Mouse (Mus musculus) forebrain, embryonic 15.5 days (tissue): ENCODE data around the gene Ocrl. TPM values are rescaled to one million over a fixed set of nuclear protein-coding genes. Genes with fewer than 3 reads are reported as not detected.

Source experiments
- ATAC-seq: fragments of 200-750 bp; cut with Nextera tagmentation; replicated peaks from 2 replicates; pipeline ENCODE4 v1.8.0; 2017; ENCODE audit warnings: mild to moderate bottlenecking, moderate TSS enrichment, moderate library complexity
- H3K27ac ChIP-seq: fragments of 300-500 bp; sonication (generic); replicated peaks from 2 replicates; pipeline ENCODE4 v1.5.1; 2015; ENCODE audit warnings: mild to moderate bottlenecking, inconsistent platforms
- H3K27me3 ChIP-seq: fragments of 300-500 bp; sonication (generic); 2 replicates; pipeline ENCODE4 v1.6.1; 2015; ENCODE audit warnings: inconsistent platforms
- H3K36me3 ChIP-seq: fragments of 300-500 bp; sonication (generic); 2 replicates; pipeline ENCODE4 v1.6.1; 2015; ENCODE audit warnings: mild to moderate bottlenecking, inconsistent platforms
- H3K4me1 ChIP-seq: fragments of 300-500 bp; sonication (generic); 2 replicates; pipeline ENCODE4 v1.6.1; 2015; ENCODE audit warnings: inconsistent platforms
- H3K4me2 ChIP-seq: fragments of 300-500 bp; sonication (generic); replicated peaks from 2 replicates; pipeline ENCODE4 v1.6.1; 2015; ENCODE audit warnings: mild to moderate bottlenecking, inconsistent platforms
- H3K4me3 ChIP-seq: fragments of 300-500 bp; sonication (generic); 2 replicates; pipeline ENCODE4 v1.5.1; 2015; ENCODE audit warnings: mild to moderate bottlenecking, inconsistent platforms
- H3K9ac ChIP-seq: fragments of 300-500 bp; sonication (generic); replicated peaks from 2 replicates; pipeline ENCODE4 v1.6.1; 2015; ENCODE audit warnings: mild to moderate bottlenecking, inconsistent platforms
- H3K9me3 ChIP-seq: fragments of 300-500 bp; sonication (generic); 2 replicates; pipeline ENCODE4 v1.6.1; 2016; ENCODE audit warnings: inconsistent platforms
- WGBS: fragments of 180-500 bp; shearing (Covaris S2); methylation state at CpG from one replicate; pipeline ENCODE4 v1.1.7; 2015; ENCODE audit warnings: mixed read lengths; 5-methylcytosine and 5-hydroxymethylcytosine counted together
- polyA plus RNA-seq: library from polyadenylated mRNA; unstranded; fragments of >200 nt; fragmentation: Nextera tagmentation; extraction: Ambion mirVana; gene quantifications from 2 replicates; pipeline ENCODE4 v1.2.1, GENCODE M21; 2015

Gene Ocrl
- polyA plus RNA-seq, 1 experiment from 2014 or later: 24.6 TPM

GRCm38 (mm10) chrX:47927981-47928380 lies 15.8 kb downstream of the Ocrl start:
- no peak overlapping the region for H3K9ac ChIP-seq
- no peak for ATAC-seq
- H3K4me3 ChIP-seq: no peak overlapping the region
- no peak overlapping the region for H3K4me2 ChIP-seq
- H3K27ac ChIP-seq: no peak overlapping the region
- no peaks in the 10 kb centered on the region for H3K27me3 ChIP-seq
- H3K4me1 ChIP-seq: no peaks in the 10 kb centered on the region
- peaks cover 8% of the 10 kb centered on the region; the same call in 1 of the 2 replicates for H3K36me3 ChIP-seq
- WGBS: 61% methylated on average over 3 of the region's 3 CpGs
- H3K9me3 ChIP-seq: no peaks in the 10 kb centered on the region

- no peak for ATAC-seq
- WGBS: 92% methylated on average over 3 of the region's 3 CpGs
Observed at GRCm38 (mm10) chrX:47930449-47930848, 18.3 kb downstream of the Ocrl start.

GRCm38 (mm10) chrX:47934352-47934751 lies 22.2 kb downstream of the Ocrl start:
- peaks cover 8% of the 10 kb centered on the region; the same call in 1 of the 2 replicates for H3K36me3 ChIP-seq
- H3K4me2 ChIP-seq: no peak overlapping the region
- H3K9ac ChIP-seq: no peak overlapping the region
- WGBS: 80% methylated on average over 11 of the region's 11 CpGs
- H3K27ac ChIP-seq: no peak overlapping the region
- H3K4me3 ChIP-seq: no peak overlapping the region
- H3K9me3 ChIP-seq: no peaks in the 10 kb centered on the region
- no peaks in the 10 kb centered on the region for H3K4me1 ChIP-seq
- ATAC-seq: no peak
- H3K27me3 ChIP-seq: no peaks in the 10 kb centered on the region

More at GRCm38 (mm10) chrX:47930449-47930848, 18.3 kb downstream of the Ocrl start:
- Histone ChIP-seq H3K4me2 (no peak overlapping the region), H3K36me3 (peaks cover 8% of the 10 kb centered on the region; the same call in 1 of the 2 replicates), H3K9ac (no peak overlapping the region), H3K27me3 (no peaks in the 10 kb centered on the region), H3K9me3 (no peaks in the 10 kb centered on the region), H3K4me1 (no peaks in the 10 kb centered on the region), H3K27ac (no peak overlapping the region), H3K4me3 (no peak overlapping the region)

GRCm38 (mm10) chrX:47936885-47937284 lies 24.7 kb downstream of the Ocrl start:
- WGBS: 37% methylated on average over 5 of the region's 5 CpGs
- Histone ChIP-seq H3K4me3 (no peak overlapping the region), H3K36me3 (peaks cover 6% of the 10 kb centered on the region; the same call in 1 of the 2 replicates), H3K27me3 (no peaks in the 10 kb centered on the region), H3K27ac (no peak overlapping the region), H3K4me1 (no peaks in the 10 kb centered on the region), H3K4me2 (no peak overlapping the region), H3K9me3 (no peaks in the 10 kb centered on the region), H3K9ac (no peak overlapping the region)
- no peak for ATAC-seq

GRCm38 (mm10) chrX:47937740-47938139 lies 25.6 kb downstream of the Ocrl start:
- 14% methylated on average over 2 of the region's 2 CpGs for WGBS
- H3K9ac ChIP-seq: no peak overlapping the region
- peak; percentile 58; the same call in 1 of the 2 replicates for ATAC-seq

GRCm38 (mm10) chrX:47949729-47950128 lies 37.5 kb downstream of the Ocrl start:
- H3K27me3 ChIP-seq: no peaks in the 10 kb centered on the region
- WGBS: 31% methylated on average over 3 of the region's 3 CpGs
- H3K27ac ChIP-seq: peak overlapping the region; percentile 37; the same call in 1 of the 2 replicates

More at GRCm38 (mm10) chrX:47937740-47938139, 25.6 kb downstream of the Ocrl start:
- H3K36me3 ChIP-seq: no peaks in the 10 kb centered on the region
- H3K9me3 ChIP-seq: no peaks in the 10 kb centered on the region
- no peaks in the 10 kb centered on the region for H3K27me3 ChIP-seq
- no peak overlapping the region for H3K4me3 ChIP-seq
- no peak overlapping the region for H3K4me2 ChIP-seq
- H3K27ac ChIP-seq: no peak overlapping the region
- H3K4me1 ChIP-seq: no peaks in the 10 kb centered on the region

GRCm38 (mm10) chrX:47962579-47962978 lies 50.4 kb downstream of the Ocrl start:
- Histone ChIP-seq H3K27me3 (no peaks in the 10 kb centered on the region), H3K4me3 (no peak overlapping the region), H3K9me3 (no peaks in the 10 kb centered on the region), H3K9ac (no peak overlapping the region), H3K4me1 (no peaks in the 10 kb centered on the region), H3K4me2 (no peak overlapping the region), H3K36me3 (no peaks in the 10 kb centered on the region; the same call in 1 of the 2 replicates), H3K27ac (no peak overlapping the region)
- 95% methylated on average over 3 of the region's 3 CpGs for WGBS
- ATAC-seq: no peak

More at GRCm38 (mm10) chrX:47949729-47950128, 37.5 kb downstream of the Ocrl start:
- H3K4me2 ChIP-seq: no peak overlapping the region
- H3K4me1 ChIP-seq: no peaks in the 10 kb centered on the region
- H3K4me3 ChIP-seq: no peak overlapping the region
- ATAC-seq: 0 out of 2 replicates have a peak, but pooled peaks have one; percentile 60
- H3K9me3 ChIP-seq: no peaks in the 10 kb centered on the region
- no peak overlapping the region for H3K9ac ChIP-seq
- peaks cover 5% of the 10 kb centered on the region; the same call in 1 of the 2 replicates for H3K36me3 ChIP-seq

- H3K4me2 ChIP-seq: no peak overlapping the region
- WGBS: 93% methylated on average over 4 of the region's 4 CpGs
- no peaks in the 10 kb centered on the region for H3K36me3 ChIP-seq
- H3K9me3 ChIP-seq: no peaks in the 10 kb centered on the region
- no peak overlapping the region for H3K4me3 ChIP-seq
- no peak overlapping the region for H3K27ac ChIP-seq
- H3K4me1 ChIP-seq: no peaks in the 10 kb centered on the region
- H3K27me3 ChIP-seq: no peaks in the 10 kb centered on the region
- no peak for ATAC-seq
- no peak overlapping the region for H3K9ac ChIP-seq
Observed at GRCm38 (mm10) chrX:47970371-47970770, 58.2 kb downstream of the Ocrl start.

- Histone ChIP-seq H3K27me3 (no peaks in the 10 kb centered on the region), H3K36me3 (no peaks in the 10 kb centered on the region), H3K4me3 (no peak overlapping the region), H3K4me2 (no peak overlapping the region), H3K4me1 (no peaks in the 10 kb centered on the region), H3K27ac (no peak overlapping the region), H3K9ac (no peak overlapping the region), H3K9me3 (no peaks in the 10 kb centered on the region)
- 92% methylated on average over 3 of the region's 3 CpGs for WGBS
- no peak for ATAC-seq
Observed at GRCm38 (mm10) chrX:47970864-47971263, 58.7 kb downstream of the Ocrl start.

- H3K9ac ChIP-seq: no peak overlapping the region
- H3K4me2 ChIP-seq: no peak overlapping the region
- H3K27me3 ChIP-seq: no peaks in the 10 kb centered on the region
- ATAC-seq: no peak
- H3K9me3 ChIP-seq: no peaks in the 10 kb centered on the region
- 64% methylated on average over 10 of the region's 10 CpGs for WGBS
- H3K36me3 ChIP-seq: no peaks in the 10 kb centered on the region
- H3K4me1 ChIP-seq: no peaks in the 10 kb centered on the region
- H3K27ac ChIP-seq: no peak overlapping the region
- no peak overlapping the region for H3K4me3 ChIP-seq
Observed at GRCm38 (mm10) chrX:47971366-47972128, 59.4 kb downstream of the Ocrl start.

- Histone ChIP-seq H3K4me2 (no peak overlapping the region), H3K36me3 (no peaks in the 10 kb centered on the region), H3K4me3 (no peak overlapping the region), H3K9me3 (no peaks in the 10 kb centered on the region), H3K4me1 (no peaks in the 10 kb centered on the region), H3K27ac (no peak overlapping the region), H3K9ac (no peak overlapping the region), H3K27me3 (no peaks in the 10 kb centered on the region)
- 78% methylated on average over 4 of the region's 4 CpGs for WGBS
- no peak for ATAC-seq
Observed at GRCm38 (mm10) chrX:47976551-47976950, 64.4 kb downstream of the Ocrl start.

- H3K4me1 ChIP-seq: no peaks in the 10 kb centered on the region
Observed at GRCm38 (mm10) chrX:47977078-47977477, 64.9 kb downstream of the Ocrl start.

More at GRCm38 (mm10) chrX:47977078-47977477, 64.9 kb downstream of the Ocrl start:
- Histone ChIP-seq H3K27ac (no peak overlapping the region), H3K36me3 (no peaks in the 10 kb centered on the region), H3K27me3 (no peaks in the 10 kb centered on the region), H3K4me2 (no peak overlapping the region), H3K9me3 (no peaks in the 10 kb centered on the region), H3K4me3 (no peak overlapping the region), H3K9ac (no peak overlapping the region)
- WGBS: 88% methylated on average over 5 of the region's 5 CpGs
- no peak for ATAC-seq
